Mouse (Mus musculus) kidney, adult 2 months (tissue): ENCODE measurements around the gene Nhs.

Source experiments
- CTCF ChIP-seq: fragments of 200-500 bp; conservative IDR thresholded peaks from 2 replicates; pipeline ENCODE4 v1.5.1; 2011; ENCODE audit warnings: low read depth, mild to moderate bottlenecking, control low read depth, low read length, moderate library complexity, mixed read lengths; ENCODE audit not compliant: insufficient read depth, insufficient read length
- POLR2A ChIP-seq: fragments of 200-500 bp; IDR thresholded peaks from one replicate; pipeline ENCODE4 v1.6.1; 2011; ENCODE audit warnings: low read depth, low read length, control low read depth

- TF ChIP-seq CTCF (no peak), POLR2A (no peak)
Observed at GRCm38 (mm10) chrX:161883661-161884060, 275.9 kb downstream of the Nhs start.
